Mouse (Mus musculus): ENCODE results near the gene Kcnt2.
A peak's percentile ranks its signal among the peaks of the same experiment; 100 is the strongest.

Gene Kcnt2

DNA sequence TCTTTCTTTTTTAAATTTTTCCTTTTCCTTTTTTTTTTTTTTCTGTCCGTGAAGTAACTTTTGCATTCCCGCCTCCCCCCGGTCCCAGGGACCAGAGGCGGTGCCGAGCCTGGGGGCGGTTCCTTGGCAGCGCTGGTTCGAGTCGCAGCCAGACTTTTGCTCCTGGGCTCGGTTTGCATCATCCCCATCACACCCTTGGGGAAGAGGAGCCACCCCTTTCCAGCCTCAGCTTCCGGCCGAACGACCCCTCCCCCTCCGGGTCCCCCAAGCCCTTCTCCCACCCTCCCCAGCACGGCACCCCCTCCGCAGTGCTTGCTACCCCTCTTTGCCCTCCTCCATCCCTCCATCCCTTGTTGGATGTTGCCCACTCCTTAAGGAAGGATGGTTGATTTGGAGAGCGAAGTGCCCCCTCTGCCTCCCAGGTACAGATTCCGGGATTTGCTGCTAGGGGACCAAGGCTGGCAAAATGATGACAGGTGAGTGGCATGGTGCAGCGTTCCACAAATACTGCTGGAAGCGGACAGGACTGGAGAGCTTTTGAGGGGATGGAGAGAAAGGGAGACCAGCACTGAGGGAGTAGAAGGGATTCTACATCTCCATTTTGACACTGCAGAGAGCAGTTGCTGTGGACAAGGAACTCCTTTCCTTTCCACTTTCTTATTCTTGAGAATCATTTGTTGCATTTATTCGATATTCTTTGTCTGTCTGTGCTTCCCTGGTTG lies at the start of gene Kcnt2:
Gene Kcnt2 (plus strand): TSS at position 283 of the 722 bp plus-strand sequence.
- DNase-seq, result peak; percentile 14 to 46

GRCm38 (mm10) chr1:140205329-140205728 lies 40.6 kb upstream of the Kcnt2 start:
- DNase-seq, result no peak

- DNase-seq, result no peak
Measured at GRCm38 (mm10) chr1:140225221-140225620, 20.7 kb upstream of the Kcnt2 start.

DNA sequence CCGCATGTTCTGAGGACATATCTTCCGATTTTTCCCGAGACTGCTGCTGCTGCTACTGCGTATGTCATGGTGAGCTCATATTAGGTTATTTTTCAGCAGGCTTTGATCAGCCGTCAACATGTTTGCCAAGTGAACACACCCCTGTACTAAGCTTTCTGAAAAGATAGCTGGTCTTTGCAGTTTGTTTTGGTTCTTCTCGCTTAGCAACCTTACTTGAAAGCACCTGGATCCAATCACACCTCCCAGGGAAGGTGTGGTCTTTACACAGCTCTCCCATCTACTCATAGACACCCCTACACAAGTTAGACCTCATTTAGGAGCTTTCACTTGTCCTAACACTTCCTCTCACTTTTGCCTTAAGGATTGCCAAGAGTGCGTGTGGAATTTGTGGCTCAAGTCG lies 19.3 kb upstream of the Kcnt2 start:
- DNase-seq, result no peak

- peak; percentile 49 to 54 for DNase-seq
Measured at GRCm38 (mm10) chr1:140245465-140245864, 493 bp upstream of the Kcnt2 start.

- DNase-seq, result peak in 1 of 2 experiments; percentile 8
Measured at GRCm38 (mm10) chr1:140264696-140265095, 18.7 kb downstream of the Kcnt2 start.

GRCm38 (mm10) chr1:140266047-140266446 lies 20.1 kb downstream of the Kcnt2 start:
- DNase-seq, result no peak

- no peak for DNase-seq
Measured at GRCm38 (mm10) chr1:140266643-140267286, 20.8 kb downstream of the Kcnt2 start.

GRCm38 (mm10) chr1:140267288-140267687 lies 21.3 kb downstream of the Kcnt2 start:
- DNase-seq, result no peak

GRCm38 (mm10) chr1:140273624-140274023 lies 27.7 kb downstream of the Kcnt2 start:
- DNase-seq, result no peak

- no peak for DNase-seq
Measured at GRCm38 (mm10) chr1:140275813-140276212, 29.9 kb downstream of the Kcnt2 start.

- DNase-seq, result no peak
Measured at GRCm38 (mm10) chr1:140293140-140293539, 47.2 kb downstream of the Kcnt2 start.

DNA sequence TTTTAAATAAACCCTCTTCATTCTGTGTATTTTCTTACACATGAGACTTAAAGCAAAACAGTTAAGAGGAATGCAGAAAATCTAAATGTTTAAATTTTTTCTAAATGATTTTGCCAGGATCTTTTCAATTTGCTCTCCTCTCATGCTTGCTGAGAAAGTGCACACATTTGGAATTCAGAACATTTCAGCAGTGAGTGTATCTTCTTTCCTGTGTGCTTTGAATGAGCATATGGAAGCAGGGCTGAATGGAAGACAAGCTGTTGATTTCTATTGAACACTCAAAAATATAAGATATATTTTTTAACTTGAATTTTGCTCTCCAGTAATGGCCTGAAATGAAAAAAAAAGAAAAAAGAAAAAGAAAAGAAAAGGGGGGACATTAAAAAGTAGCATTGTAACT lies 49.5 kb downstream of the Kcnt2 start:
- no peak for DNase-seq

DNA sequence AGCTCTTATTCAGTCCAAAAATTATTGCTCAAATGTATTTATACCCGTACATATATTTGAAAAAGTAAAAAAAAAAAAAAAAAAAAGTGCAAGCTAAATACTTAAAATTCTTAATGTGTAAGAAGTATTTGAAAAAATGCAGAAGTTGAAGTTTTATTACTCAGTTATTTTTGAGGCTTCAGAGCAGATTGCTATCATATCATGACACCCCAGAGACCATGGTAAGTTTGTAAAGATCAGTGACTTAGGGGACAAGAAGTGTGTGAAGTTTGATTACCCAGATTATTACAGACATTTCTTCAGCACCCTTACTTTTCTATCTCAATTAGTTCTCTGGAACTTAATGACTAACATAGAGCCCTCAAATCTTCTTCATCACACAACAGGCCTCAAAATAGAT lies 58.3 kb downstream of the Kcnt2 start:
- DNase-seq, result no peak

- DNase-seq, result no peak
Measured at GRCm38 (mm10) chr1:140305344-140305743, 59.4 kb downstream of the Kcnt2 start.

DNA sequence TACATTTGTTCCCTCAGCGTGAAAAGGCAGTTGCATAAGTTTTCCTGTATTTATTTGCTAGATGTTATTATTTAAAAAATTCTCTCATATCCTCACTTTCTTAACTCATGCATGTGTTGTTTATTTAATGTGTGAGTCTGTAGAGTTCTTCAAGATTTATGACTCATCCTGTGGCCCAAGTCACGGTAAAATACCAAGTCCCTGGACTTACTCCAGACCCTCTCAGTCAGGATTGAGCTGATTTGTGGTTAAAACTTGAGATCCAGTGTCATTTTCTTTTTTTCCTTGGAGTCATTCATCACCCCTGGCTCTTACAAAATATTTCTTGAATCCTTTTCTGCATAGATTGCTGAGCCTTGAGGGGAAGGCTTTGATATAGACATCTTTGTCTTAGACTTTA lies 60.4 kb downstream of the Kcnt2 start:
- DNase-seq, result peak in 1 of 2 experiments; percentile 6

DNA sequence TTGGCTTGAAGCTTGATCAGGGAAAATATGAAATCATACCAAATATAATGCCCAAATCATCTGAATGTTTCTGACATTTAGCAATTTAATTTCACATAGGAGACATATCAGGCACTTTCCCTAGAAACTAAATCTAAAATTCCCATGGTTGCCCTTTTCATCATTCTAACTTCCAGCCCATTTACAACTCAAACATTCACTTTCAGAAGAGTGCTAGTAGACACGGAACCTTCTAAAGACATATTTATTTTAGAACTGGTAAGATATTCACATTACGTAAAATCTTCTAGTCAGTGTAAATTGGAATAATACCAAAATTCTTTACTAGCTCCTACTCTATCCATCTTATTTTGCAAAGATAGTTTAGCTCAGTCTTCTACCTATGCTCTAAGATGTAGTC lies 64.8 kb downstream of the Kcnt2 start:
- no peak for DNase-seq

GRCm38 (mm10) chr1:140325088-140325487 lies 79.1 kb downstream of the Kcnt2 start:
- no peak for DNase-seq

GRCm38 (mm10) chr1:140326709-140327108 lies 80.8 kb downstream of the Kcnt2 start:
- DNase-seq, result no peak

GRCm38 (mm10) chr1:140333702-140334101 lies 87.7 kb downstream of the Kcnt2 start:
- no peak for DNase-seq

DNA sequence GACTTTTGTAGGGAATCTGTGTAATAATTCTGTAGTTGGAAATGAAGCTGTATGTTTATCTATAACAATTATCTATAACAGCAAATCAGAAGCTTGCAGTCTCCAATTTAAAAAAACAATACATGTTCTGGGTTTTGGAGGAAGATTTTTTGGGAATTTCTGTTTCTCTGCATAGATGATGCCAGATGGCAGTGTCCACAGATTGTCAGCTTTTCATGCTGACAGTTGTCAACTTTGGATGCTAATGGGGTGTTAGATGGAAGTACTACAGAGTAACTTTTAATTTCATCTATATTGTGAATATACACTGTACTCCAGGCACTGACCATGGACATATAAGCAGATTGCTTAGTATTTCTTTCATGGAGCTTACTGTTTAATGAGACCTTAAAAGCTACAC lies 92.5 kb downstream of the Kcnt2 start:
- DNase-seq, result no peak

DNA sequence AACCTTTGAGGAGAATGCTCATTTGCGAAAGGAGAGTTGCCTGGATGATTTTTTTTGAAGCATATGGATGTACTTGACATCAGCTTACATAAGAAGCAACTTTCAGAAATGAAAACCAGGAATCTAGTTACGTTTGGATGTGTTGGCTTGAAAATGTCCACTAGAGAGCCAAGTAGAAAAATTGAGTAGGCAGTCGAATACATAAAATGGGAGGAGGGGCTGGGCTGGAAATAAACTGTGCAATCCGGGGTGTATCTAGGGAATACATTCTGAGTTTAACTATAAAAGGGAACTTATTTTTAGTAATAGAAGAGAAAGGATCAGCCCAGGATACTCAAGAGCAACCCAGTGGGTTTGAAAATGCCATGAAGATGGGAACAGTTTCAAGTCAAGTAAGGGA lies 93.4 kb downstream of the Kcnt2 start:
- no peak for DNase-seq

DNA sequence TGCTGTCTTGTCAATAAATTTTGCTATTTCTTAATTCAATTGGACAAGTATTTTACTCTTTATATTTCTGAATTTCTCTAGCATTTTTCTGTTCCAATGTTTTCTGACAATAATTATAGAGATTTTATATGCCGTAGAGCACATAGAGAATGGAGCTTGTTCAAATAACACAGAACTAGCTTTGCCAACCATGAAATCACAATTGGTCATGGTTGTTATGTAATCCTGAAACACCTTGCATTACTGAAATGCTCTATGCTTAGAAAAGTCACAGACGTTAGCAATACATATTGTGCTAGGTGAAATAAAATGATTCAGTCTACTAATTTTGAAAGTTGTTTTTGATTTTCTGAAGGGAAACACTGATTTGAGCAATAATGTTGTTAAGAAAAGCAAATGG lies 118.8 kb downstream of the Kcnt2 start:
- no peak for DNase-seq

- no peak for DNase-seq
Measured at GRCm38 (mm10) chr1:140373532-140373931, 127.6 kb downstream of the Kcnt2 start.

- DNase-seq, result peak in 1 of 2 experiments; percentile 39
Measured at GRCm38 (mm10) chr1:140378791-140379190, 132.8 kb downstream of the Kcnt2 start.
